Comparison of ENCODE assay signal across 9 mouse cellular contexts in the genomic region with DNA sequence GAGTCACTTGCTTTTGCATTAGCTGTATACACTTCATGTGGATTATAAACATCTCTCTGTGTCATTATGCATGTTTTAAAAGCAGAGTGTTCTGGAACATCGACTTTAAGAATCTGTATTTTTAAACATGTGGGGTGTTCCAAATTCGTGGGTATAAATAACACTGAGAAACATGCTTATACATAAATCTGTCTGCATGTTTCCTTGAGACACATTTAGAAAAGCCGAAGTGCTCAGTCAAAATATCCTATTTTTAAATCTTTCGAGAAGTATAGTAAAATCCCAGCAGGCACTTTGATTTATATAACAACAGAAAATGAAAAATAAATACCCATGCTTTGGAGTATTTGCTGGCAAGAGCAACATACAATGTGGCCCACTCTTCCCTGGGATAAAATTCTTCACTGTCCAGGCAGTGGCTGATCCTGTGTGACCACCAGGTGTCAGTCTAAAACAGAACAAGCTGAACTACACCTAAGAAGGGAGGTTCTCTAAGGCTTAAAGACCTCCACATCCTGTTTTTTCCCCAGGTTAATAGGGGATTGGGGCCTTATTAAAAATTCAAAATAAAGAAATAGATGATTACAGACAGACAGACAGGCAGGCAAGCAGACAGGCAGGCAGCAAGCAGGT. TPM values are rescaled to one million over a fixed set of nuclear protein-coding genes. Genes with fewer than 3 reads are reported as not detected.
A peak's percentile ranks its signal among the peaks of the same experiment; 100 is the strongest.
DNase-seq lines count a peak whose midpoint lies in the region; ATAC-seq lines count a peak whose summit lies in the region.
"Had no signal": no experiment of that assay in that cellular context is flagged by ENCODE, and none has a peak within 500 bp of the region (broad histone marks: within the 10 kb centered on the region; RNA-seq: fewer than 3 reads in every experiment).

No protein-coding gene starts in this region.

- DNase-seq in heart, postnatal 14 days = peak; percentile 23 to 46
- DNase-seq in ZHBTc4 (ENCODE audit: low read depth, low spot score) = peak; percentile 69
- peak; percentile 18 for DNase-seq in forebrain, embryonic 10.5 days (ENCODE audit: extremely low spot score, low spot score)
- DNase-seq in spleen, adult 12 weeks (ENCODE audit: low spot score) = no peak
- DNase-seq: liver, embryonic 13.5 days had no signal

- no peak overlapping the region for H3K27ac ChIP-seq in heart, embryonic 11.5 days (ENCODE audit: low read depth, low read length)
- no peak overlapping the region for H3K27ac ChIP-seq in forebrain, embryonic 10.5 days
- no peak overlapping the region for H3K27ac ChIP-seq in intestine, embryonic 16.5 days (ENCODE audit: low read length)
- no peak overlapping the region for H3K27ac ChIP-seq in limb, embryonic 12.5 days
- no peak overlapping the region for H3K27ac ChIP-seq in neural tube, embryonic 15.5 days (replicated peaks)
- H3K27ac ChIP-seq: liver, embryonic 13.5 days had no signal

- H3K9ac ChIP-seq in heart, embryonic 11.5 days (ENCODE audit: low read depth, low read length) = no peak overlapping the region
- no peak overlapping the region for H3K9ac ChIP-seq in intestine, embryonic 16.5 days (ENCODE audit: low read depth, low read length)
- no peak overlapping the region for H3K9ac ChIP-seq in limb, embryonic 12.5 days (replicated peaks)
- H3K9ac ChIP-seq in neural tube, embryonic 15.5 days (replicated peaks) = no peak overlapping the region
- H3K9ac ChIP-seq: liver, embryonic 13.5 days had no signal

- intact Hi-C loops in heart, postnatal 14 days (cut with DNase I) = loop anchor here (2.0 to 5.0 kb wide), 4 partner anchors 398 to 538 kb away; no protein-coding TSS in a partner anchor

- no peaks in the 10 kb centered on the region for H3K27me3 ChIP-seq in heart, embryonic 11.5 days (ENCODE audit: control insufficient read depth, insufficient read depth, low read length)
- H3K27me3 ChIP-seq in forebrain, embryonic 10.5 days (ENCODE audit: poor library complexity, severe bottlenecking) = no peaks in the 10 kb centered on the region
- no peaks in the 10 kb centered on the region for H3K27me3 ChIP-seq in intestine, embryonic 16.5 days (replicated peaks; ENCODE audit: control insufficient read depth, insufficient read depth, low read length)
- H3K27me3 ChIP-seq in limb, embryonic 12.5 days = no peaks in the 10 kb centered on the region
- H3K27me3 ChIP-seq in neural tube, embryonic 15.5 days (replicated peaks) = no peaks in the 10 kb centered on the region
- H3K27me3 ChIP-seq: liver, embryonic 13.5 days had no signal

- no peak overlapping the region for H3K4me2 ChIP-seq in heart, embryonic 11.5 days
- no peak overlapping the region for H3K4me2 ChIP-seq in intestine, embryonic 16.5 days (ENCODE audit: low read depth, low read length)
- H3K4me2 ChIP-seq in limb, embryonic 12.5 days = no peak overlapping the region
- H3K4me2 ChIP-seq in neural tube, embryonic 15.5 days = no peak overlapping the region
- H3K4me2 ChIP-seq: liver, embryonic 13.5 days had no signal

- H3K9me3 ChIP-seq in heart, embryonic 11.5 days (replicated peaks; ENCODE audit: control insufficient read depth, low read length) = no peaks in the 10 kb centered on the region
- no peaks in the 10 kb centered on the region for H3K9me3 ChIP-seq in forebrain, embryonic 10.5 days
- H3K9me3 ChIP-seq in intestine, embryonic 16.5 days (ENCODE audit: control insufficient read depth, low read length) = no peaks in the 10 kb centered on the region
- H3K9me3 ChIP-seq in limb, embryonic 12.5 days = no peaks in the 10 kb centered on the region
- no peaks in the 10 kb centered on the region for H3K9me3 ChIP-seq in neural tube, embryonic 15.5 days (replicated peaks)
- H3K9me3 ChIP-seq: liver, embryonic 13.5 days had no signal

- no peaks in the 10 kb centered on the region for H3K36me3 ChIP-seq in heart, embryonic 11.5 days (ENCODE audit: control insufficient read depth, insufficient read depth, low read length)
- no peaks in the 10 kb centered on the region for H3K36me3 ChIP-seq in forebrain, embryonic 10.5 days (replicated peaks)
- no peaks in the 10 kb centered on the region for H3K36me3 ChIP-seq in intestine, embryonic 16.5 days (ENCODE audit: control insufficient read depth, insufficient read depth, low read length)
- H3K36me3 ChIP-seq in limb, embryonic 12.5 days = no peaks in the 10 kb centered on the region
- H3K36me3 ChIP-seq in neural tube, embryonic 15.5 days = no peaks in the 10 kb centered on the region
- H3K36me3 ChIP-seq: liver, embryonic 13.5 days had no signal

- 32% methylated on average over 4 of the region's 4 CpGs for WGBS in heart, embryonic 11.5 days (ENCODE audit: insufficient replicate concordance)
- 48% methylated on average over 4 of the region's 4 CpGs for WGBS in forebrain, embryonic 10.5 days
- WGBS in intestine, embryonic 16.5 days = 36% methylated on average over 4 of the region's 4 CpGs
- WGBS in limb, embryonic 12.5 days = 43% methylated on average over 4 of the region's 4 CpGs
- 50% methylated on average over 4 of the region's 4 CpGs for whole genome bisulfite sequencing in neural tube, embryonic 15.5 days

- ATAC-seq in heart, embryonic 11.5 days (replicated peaks; ENCODE audit: insufficient number of reproducible peaks, low FRiP score, low TSS enrichment) = no peak
- peak; percentile 65 for ATAC-seq in intestine, embryonic 16.5 days
- 0 out of 2 replicates have a peak, but pooled peaks have one; percentile 42 for ATAC-seq in limb, embryonic 12.5 days (ENCODE audit: insufficient number of reproducible peaks, insufficient read depth, low FRiP score, low TSS enrichment, low read depth)
- peak; percentile 86 for ATAC-seq in neural tube, embryonic 15.5 days (ENCODE audit: low FRiP score)

- no peak overlapping the region for H3K4me3 ChIP-seq in heart, embryonic 11.5 days (ENCODE audit: low read depth, low read length)
- no peak overlapping the region for H3K4me3 ChIP-seq in forebrain, embryonic 10.5 days
- no peak overlapping the region for H3K4me3 ChIP-seq in intestine, embryonic 16.5 days (ENCODE audit: low read length)
- H3K4me3 ChIP-seq in limb, embryonic 12.5 days (replicated peaks) = no peak overlapping the region
- no peak overlapping the region for H3K4me3 ChIP-seq in neural tube, embryonic 15.5 days (replicated peaks)
- H3K4me3 ChIP-seq: liver, embryonic 13.5 days had no signal

- H3K4me1 ChIP-seq in heart, embryonic 11.5 days (ENCODE audit: control insufficient read depth, insufficient read depth, low read length) = no peaks in the 10 kb centered on the region
- H3K4me1 ChIP-seq in forebrain, embryonic 10.5 days = peaks cover 4% of the 10 kb centered on the region; the same call in 1 of the 2 replicates
- H3K4me1 ChIP-seq in intestine, embryonic 16.5 days (ENCODE audit: control insufficient read depth, insufficient read depth, low read length) = no peaks in the 10 kb centered on the region
- 0 out of 2 replicates have a peak, but pooled peaks cover 2% of the 10 kb centered on the region for H3K4me1 ChIP-seq in limb, embryonic 12.5 days (replicated peaks)
- 0 out of 2 replicates have a peak, but pooled peaks cover 2% of the 10 kb centered on the region for H3K4me1 ChIP-seq in neural tube, embryonic 15.5 days
- H3K4me1 ChIP-seq: liver, embryonic 13.5 days had no signal

RNA-seq across cellular contexts. Expression of a gene that starts 52.4 kb away (rescaled TPM):
- 10 to 100 TPM; 48.3 to 48.8 TPM for total RNA-seq in heart, postnatal 14 days (2021)
- 27.0 and 33.9 TPM in 2 replicates for polyA plus RNA-seq in heart, embryonic 11.5 days (2014; fragmentation: Nextera tagmentation; extraction: Ambion mirVana)
- polyA plus RNA-seq in forebrain, embryonic 10.5 days (2016; fragmentation: Nextera tagmentation; extraction: Ambion mirVana) = 15.1 and 17.3 TPM in 2 replicates
- polyA plus RNA-seq in intestine, embryonic 16.5 days (2015; fragmentation: Nextera tagmentation; extraction: Ambion mirVana) = 20.2 and 20.8 TPM in 2 replicates
- 12.1 and 13.5 TPM in 2 replicates for polyA plus RNA-seq in limb, embryonic 12.5 days (2016; fragmentation: Nextera tagmentation; extraction: Ambion mirVana)
- polyA plus RNA-seq in neural tube, embryonic 15.5 days (2015; fragmentation: Nextera tagmentation; extraction: Ambion mirVana) = 8.3 and 13.2 TPM in 2 replicates
